Mouse (Mus musculus) kidney, postnatal 0 days (tissue): ENCODE results near the gene Fancl. TPM values are rescaled to one million over a fixed set of nuclear protein-coding genes. Genes with fewer than 3 reads are reported as not detected.
"Not testable (repeated sequence)": the region's sequence is repeated elsewhere in the genome, so short reads cannot be mapped to it uniquely, and the experiment has no call there.

ENCODE experiments used
- ATAC-seq: fragments of 200-750 bp; cut with Nextera tagmentation; replicated peaks from 2 replicates; pipeline ENCODE4 v1.8.0; 2017; ENCODE audit warnings: low read depth, moderate number of reproducible peaks, moderate TSS enrichment, moderate library complexity; ENCODE audit not compliant: low FRiP score
- DNase-seq: peaks from one replicate; pipeline ENCODE4 v3.0.0-alpha.2; 2016; ENCODE audit warnings: low spot score
- H3K27ac ChIP-seq: fragments of 300-500 bp; sonication (generic); 2 replicates; pipeline ENCODE4 v1.5.1; 2014; ENCODE audit warnings: mild to moderate bottlenecking
- H3K27me3 ChIP-seq: fragments of 300-500 bp; sonication (generic); 2 replicates; pipeline ENCODE4 v1.6.1; 2014; ENCODE audit warnings: low read length, mixed read lengths; ENCODE audit not compliant: insufficient read depth
- H3K36me3 ChIP-seq: fragments of 300-500 bp; sonication (generic); 2 replicates; pipeline ENCODE4 v1.6.1; 2014; ENCODE audit warnings: low read length, mixed read lengths; ENCODE audit not compliant: insufficient read depth
- H3K4me1 ChIP-seq: fragments of 300-500 bp; sonication (generic); replicated peaks from 2 replicates; pipeline ENCODE4 v1.6.1; 2014; ENCODE audit warnings: antibody characterized with exemption, low read length, mixed read lengths; ENCODE audit not compliant: insufficient read depth
- H3K4me2 ChIP-seq: fragments of 300-500 bp; sonication (generic); 2 replicates; pipeline ENCODE4 v1.6.1; 2014; ENCODE audit warnings: mild to moderate bottlenecking, low read length, moderate library complexity, mixed read lengths
- H3K4me3 ChIP-seq: fragments of 300-500 bp; sonication (generic); replicated peaks from 2 replicates; pipeline ENCODE4 v1.5.1; 2014; ENCODE audit warnings: low read depth, low read length
- H3K9ac ChIP-seq: fragments of 300-500 bp; sonication (generic); 2 replicates; pipeline ENCODE4 v1.6.1; 2014; ENCODE audit warnings: low read depth, low read length
- H3K9me3 ChIP-seq: fragments of 300-500 bp; sonication (generic); replicated peaks from 2 replicates; pipeline ENCODE4 v1.6.1; 2016; ENCODE audit warnings: low read length, inconsistent platforms, mixed read lengths
- CTCF ChIP-seq: IDR thresholded peaks from 2 replicates; pipeline ENCODE4 v1.5.1; 2016; ENCODE audit warnings: antibody characterized with exemption, low read depth, mild to moderate bottlenecking, moderate library complexity
- WGBS: fragments of 180-500 bp; shearing (Covaris S2); extraction: QIAGEN DNeasy Blood & Tissue Kit; methylation state at CpG from one replicate; pipeline ENCODE4 v1.1.7; 2014; 5-methylcytosine and 5-hydroxymethylcytosine counted together
- polyA plus RNA-seq: library from polyadenylated mRNA; unstranded; fragments of >200 nt; fragmentation: Nextera tagmentation; extraction: Ambion mirVana; gene quantifications from 2 replicates; pipeline ENCODE4 v1.2.1, GENCODE M21; 2015

Fancl gene
- 27.3 and 27.6 TPM in 2 replicates for polyA plus RNA-seq

GRCm38 (mm10) chr11:26385971-26386370, at the start of gene Fancl:
Gene Fancl (plus strand): TSS chr11:26386135.
- Histone ChIP-seq H3K27ac (peak within 1 kb of the TSS; percentile 89; the same call in 1 of the 2 replicates), H3K4me3 (peak within 1 kb of the TSS; percentile 85), H3K36me3 (no peaks in the 10 kb centered on the region), H3K9me3 (no peaks in the 10 kb centered on the region), H3K9ac (peak within 1 kb of the TSS; percentile 88), H3K4me1 (no peaks in the 10 kb centered on the region), H3K4me2 (peak within 1 kb of the TSS; percentile 63), H3K27me3 (no peaks in the 10 kb centered on the region)
- ATAC-seq (no peak), DNase-seq (no peak)
- WGBS: 100% methylated on average over 2 of the region's 2 CpGs
- no peak for TF ChIP-seq CTCF

GRCm38 (mm10) chr11:26336848-26337247, 49.1 kb upstream of the Fancl start:
- H3K9ac ChIP-seq: no peak overlapping the region
- no peak overlapping the region for H3K4me3 ChIP-seq
- TF ChIP-seq CTCF: no peak
- no peaks in the 10 kb centered on the region for H3K9me3 ChIP-seq
- ATAC-seq: no peak
- no peaks in the 10 kb centered on the region for H3K36me3 ChIP-seq
- no peak overlapping the region for H3K27ac ChIP-seq
- H3K4me2 ChIP-seq: no peak overlapping the region
- no peak for DNase-seq
- no peaks in the 10 kb centered on the region for H3K4me1 ChIP-seq
- H3K27me3 ChIP-seq: no peaks in the 10 kb centered on the region
- 61% methylated on average over 3 of the region's 3 CpGs for WGBS

- ATAC-seq, DNase-seq, H3K27ac ChIP-seq, H3K36me3 ChIP-seq, H3K9ac ChIP-seq, H3K4me2 ChIP-seq, H3K9me3 ChIP-seq, H3K27me3 ChIP-seq, H3K4me3 ChIP-seq, H3K4me1 ChIP-seq: not testable (repeated sequence)
- WGBS: 75% methylated on average over 2 of the region's 2 CpGs
Observed at GRCm38 (mm10) chr11:26370176-26370575, 15.8 kb upstream of the Fancl start.

- DNase-seq, H3K4me3 ChIP-seq, H3K4me1 ChIP-seq, ATAC-seq, H3K36me3 ChIP-seq, H3K27me3 ChIP-seq, H3K9me3 ChIP-seq, H3K9ac ChIP-seq, H3K27ac ChIP-seq, H3K4me2 ChIP-seq: not testable (repeated sequence)
- WGBS: 15% methylated on average over 1 of the region's 1 CpGs
Observed at GRCm38 (mm10) chr11:26371980-26372379, 14.0 kb upstream of the Fancl start.

GRCm38 (mm10) chr11:26374132-26374531, 11.8 kb upstream of the Fancl start:
- no peaks in the 10 kb centered on the region for H3K27me3 ChIP-seq
- no peak overlapping the region for H3K4me2 ChIP-seq
- H3K9ac ChIP-seq: no peak overlapping the region
- DNase-seq (no peak), ATAC-seq (no peak)
- no peaks in the 10 kb centered on the region for H3K4me1 ChIP-seq
- no peaks in the 10 kb centered on the region for H3K36me3 ChIP-seq
- 77% methylated on average over 2 of the region's 2 CpGs for WGBS
- H3K27ac ChIP-seq: no peak overlapping the region
- H3K9me3 ChIP-seq: no peaks in the 10 kb centered on the region
- TF ChIP-seq CTCF: no peak
- H3K4me3 ChIP-seq: no peak overlapping the region

GRCm38 (mm10) chr11:26378074-26378473, 7.9 kb upstream of the Fancl start:
- Histone ChIP-seq H3K4me3 (no peak overlapping the region), H3K27me3 (no peaks in the 10 kb centered on the region), H3K9ac (no peak overlapping the region), H3K36me3 (no peaks in the 10 kb centered on the region), H3K4me2 (no peak overlapping the region), H3K9me3 (no peaks in the 10 kb centered on the region), H3K4me1 (no peaks in the 10 kb centered on the region), H3K27ac (no peak overlapping the region)
- DNase-seq (no peak), ATAC-seq (no peak)
- WGBS: 76% methylated on average over 2 of the region's 2 CpGs
- no peak for TF ChIP-seq CTCF

- Histone ChIP-seq H3K4me3 (no peak overlapping the region), H3K9me3 (no peaks in the 10 kb centered on the region), H3K9ac (no peak overlapping the region), H3K27ac (no peak overlapping the region), H3K4me1 (no peaks in the 10 kb centered on the region), H3K4me2 (no peak overlapping the region), H3K27me3 (no peaks in the 10 kb centered on the region), H3K36me3 (no peaks in the 10 kb centered on the region)
- ATAC-seq (no peak), DNase-seq (no peak)
- WGBS: 63% methylated on average over 6 of the region's 6 CpGs
- no peak for TF ChIP-seq CTCF
Observed at GRCm38 (mm10) chr11:26381499-26381898, 4.4 kb upstream of the Fancl start.
